Mouse (Mus musculus) kidney, adult 2 months (tissue): ENCODE measurements around the gene Olfr561. TPM values are rescaled to one million over a fixed set of nuclear protein-coding genes. Genes with fewer than 3 reads are reported as not detected.
A peak's percentile ranks its signal among the peaks of the same experiment; 100 is the strongest.

Source experiments
- DNase-seq: peaks from one replicate; pipeline ENCODE4 v3.0.0; 2021
- H3K27ac ChIP-seq: fragments of 200-500 bp; 2 replicates; pipeline ENCODE4 v1.5.1; 2012; ENCODE audit warnings: low read depth, low read length, control low read depth, inconsistent platforms; ENCODE audit not compliant: insufficient read depth
- H3K27me3 ChIP-seq: fragments of 200-500 bp; replicated peaks from 2 replicates; pipeline ENCODE4 v1.6.1; 2012; ENCODE audit warnings: mild to moderate bottlenecking, moderate library complexity, low read length, inconsistent platforms; ENCODE audit not compliant: control insufficient read depth, insufficient read depth
- H3K36me3 ChIP-seq: fragments of 200-500 bp; 2 replicates; pipeline ENCODE4 v1.6.1; 2012; ENCODE audit warnings: mild to moderate bottlenecking, moderate library complexity, low read length, inconsistent platforms; ENCODE audit not compliant: control insufficient read depth, insufficient read depth
- H3K4me1 ChIP-seq: fragments of 200-500 bp; 2 replicates; pipeline ENCODE4 v1.6.1; 2011; ENCODE audit warnings: low read length; ENCODE audit not compliant: control insufficient read depth, insufficient read depth
- H3K4me3 ChIP-seq: fragments of 200-500 bp; 2 replicates; pipeline ENCODE4 v1.5.1; 2011; ENCODE audit warnings: mild to moderate bottlenecking, low read depth, low read length, control low read depth; ENCODE audit not compliant: insufficient read depth
- CTCF ChIP-seq: fragments of 200-500 bp; conservative IDR thresholded peaks from 2 replicates; pipeline ENCODE4 v1.5.1; 2011; ENCODE audit warnings: low read depth, mild to moderate bottlenecking, control low read depth, low read length, moderate library complexity, mixed read lengths; ENCODE audit not compliant: insufficient read depth, insufficient read length
- POLR2A ChIP-seq: fragments of 200-500 bp; IDR thresholded peaks from one replicate; pipeline ENCODE4 v1.6.1; 2011; ENCODE audit warnings: low read depth, low read length, control low read depth
- WGBS: fragments of 180-500 bp; shearing (Covaris S2); methylation state at CpG from one replicate; pipeline ENCODE4 v1.1.7; 2018; 5-methylcytosine and 5-hydroxymethylcytosine counted together
- polyA plus RNA-seq: library from polyadenylated mRNA; depleted of rRNA; stranded (reverse); fragments of >200 nt; gene quantifications from 2 replicates; pipeline ENCODE4 v1.2.3, GENCODE M21; 2012; rRNA removed

The Olfr561 gene
- polyA plus RNA-seq: not detected in 2 replicates

DNA sequence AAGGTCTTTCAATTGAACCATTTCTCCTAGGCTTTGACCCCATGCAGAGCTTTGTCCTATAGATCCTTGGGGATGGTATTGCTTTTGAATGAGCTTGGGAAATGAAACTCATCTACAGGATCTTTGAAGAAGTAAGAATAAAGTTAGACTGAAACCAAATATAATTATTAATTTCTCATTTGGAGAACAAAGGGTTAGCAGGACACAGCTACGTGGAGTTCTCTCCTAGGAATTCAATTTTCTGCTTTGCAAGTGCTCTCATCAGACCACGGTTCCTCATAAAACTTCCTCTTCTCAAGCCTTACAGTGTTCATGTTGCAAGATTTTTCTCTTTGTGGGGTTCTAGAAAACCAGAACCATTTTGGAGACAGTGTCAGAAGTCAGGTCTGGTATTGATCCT is at the start of gene Olfr561:
Olfr561 (plus strand) TSS at position 301 of the 400 bp plus-strand sequence.
- no peak within 1 kb of the TSS for H3K4me3 ChIP-seq
- TF ChIP-seq CTCF (no peak), POLR2A (no peak)
- 74% methylated on average over 2 of the region's 2 CpGs for WGBS

DNA sequence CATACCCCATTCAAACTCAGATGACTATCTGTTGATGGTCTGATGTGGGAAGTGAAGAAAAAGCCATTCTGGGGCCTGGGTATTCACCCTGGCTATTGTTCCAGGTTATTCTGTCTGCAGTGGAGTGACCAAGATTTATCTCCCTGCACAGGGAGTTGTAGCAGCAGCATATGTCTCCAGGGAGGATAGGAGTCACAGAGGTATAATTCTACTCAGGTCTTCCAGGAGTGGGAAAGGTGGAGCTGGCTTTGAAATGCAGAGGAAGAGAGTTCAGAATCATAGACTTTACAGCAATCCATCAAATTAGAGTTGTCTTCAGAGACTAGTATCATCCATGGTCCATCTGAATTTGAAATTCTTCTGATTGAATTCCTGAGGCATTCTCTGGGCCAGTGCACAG is 43.6 kb upstream of the Olfr561 start, which contains the start of gene Olfr559:
Olfr559 (minus strand) TSS at position 101 of the 400 bp plus-strand sequence.
- TF ChIP-seq CTCF (no peak), POLR2A (no peak)
- Histone ChIP-seq H3K27ac (no peak within 1 kb of the TSS), H3K36me3 (no peaks in the 10 kb centered on the region)

More for the DNA sequence above, at the start of gene Olfr561:
- Histone ChIP-seq H3K27me3 (no peaks in the 10 kb centered on the region), H3K27ac (no peak within 1 kb of the TSS), H3K36me3 (no peaks in the 10 kb centered on the region), H3K4me1 (no peaks in the 10 kb centered on the region)
- no peak for DNase-seq

DNA sequence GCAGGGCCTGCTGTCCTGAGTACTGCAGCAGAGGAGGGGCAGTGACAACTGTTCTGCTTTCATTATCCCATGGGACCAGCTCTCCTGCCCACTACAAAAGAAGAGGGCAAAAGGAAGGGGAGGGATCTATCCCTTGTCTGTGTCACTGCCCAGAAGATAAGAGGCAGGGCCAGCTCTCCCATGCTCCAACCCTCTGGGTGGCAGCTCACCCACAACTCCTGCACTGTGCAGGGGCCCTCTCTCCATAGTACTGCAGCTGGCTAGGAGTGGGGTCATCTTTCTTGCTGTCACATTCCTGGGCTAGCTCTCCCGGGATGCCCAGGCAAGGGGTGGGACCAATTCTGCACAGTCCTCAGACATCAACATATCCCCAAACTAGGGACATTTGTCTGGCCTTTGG is 37.2 kb upstream of the Olfr561 start:
- 19% methylated on average over 1 of the region's 1 CpGs for WGBS
- H3K27me3 ChIP-seq: no peaks in the 10 kb centered on the region
- no peak overlapping the region for H3K27ac ChIP-seq
- H3K4me1 ChIP-seq: no peaks in the 10 kb centered on the region
- no peak overlapping the region for H3K4me3 ChIP-seq
- no peaks in the 10 kb centered on the region for H3K36me3 ChIP-seq
- no peak for TF ChIP-seq POLR2A
- TF ChIP-seq CTCF: no peak
- no peak for DNase-seq

More for the DNA sequence above, 43.6 kb upstream of the Olfr561 start, which contains the start of gene Olfr559:
- Histone ChIP-seq H3K4me1 (no peaks in the 10 kb centered on the region), H3K4me3 (no peak within 1 kb of the TSS), H3K27me3 (no peaks in the 10 kb centered on the region)
- DNase-seq: no peak

DNA sequence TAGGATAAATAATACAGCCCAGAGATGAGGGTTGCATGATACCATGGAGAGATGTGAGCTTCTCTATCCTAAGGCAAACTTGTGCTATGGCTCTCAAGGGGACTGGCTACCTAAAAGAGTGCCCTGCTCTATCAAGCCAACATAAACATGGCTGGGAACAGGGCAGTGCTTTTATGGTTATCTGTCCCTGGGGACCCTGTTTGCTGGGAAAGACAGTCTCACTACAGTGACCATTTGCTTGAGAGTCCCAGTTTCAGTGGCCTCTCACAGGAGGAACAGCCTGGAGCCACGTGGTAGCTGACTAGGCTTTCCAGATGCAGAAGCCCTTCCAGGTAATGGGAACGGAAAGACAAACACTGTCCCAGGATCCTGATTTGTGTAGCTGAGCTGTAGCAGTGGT is 33.3 kb upstream of the Olfr561 start:
- no peaks in the 10 kb centered on the region for H3K36me3 ChIP-seq
- H3K4me1 ChIP-seq: no peaks in the 10 kb centered on the region
- H3K27ac ChIP-seq: no peak overlapping the region
- WGBS: 20% methylated on average over 2 of the region's 2 CpGs
- no peak for TF ChIP-seq POLR2A
- TF ChIP-seq CTCF: no peak
- no peak for DNase-seq
- H3K4me3 ChIP-seq: no peak overlapping the region
- no peaks in the 10 kb centered on the region for H3K27me3 ChIP-seq

DNA sequence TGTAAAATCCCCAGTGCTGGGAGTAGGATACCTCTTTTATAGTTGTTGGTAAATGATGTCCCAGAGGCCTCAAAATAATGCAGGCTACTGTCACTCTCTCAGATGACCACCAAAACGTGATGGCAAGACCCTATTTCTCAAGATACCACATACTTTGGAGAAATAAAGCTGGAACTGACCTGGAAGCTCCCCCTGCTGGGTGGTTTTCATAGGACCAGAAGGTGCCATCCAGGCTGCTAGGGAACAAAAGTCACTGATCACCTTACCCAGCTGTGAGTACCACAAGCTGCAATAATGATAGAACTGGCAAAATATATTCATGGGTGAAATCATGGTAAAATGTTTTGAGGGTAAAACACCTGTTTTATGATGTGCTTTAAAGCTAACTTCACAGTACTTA is 18.9 kb upstream of the Olfr561 start:
- no peaks in the 10 kb centered on the region for H3K27me3 ChIP-seq
- no peaks in the 10 kb centered on the region for H3K4me1 ChIP-seq
- peak; percentile 23; the same call in 1 of the 2 replicates for TF ChIP-seq CTCF
- no peak for TF ChIP-seq POLR2A
- 7% methylated on average over 1 of the region's 1 CpGs for WGBS
- H3K4me3 ChIP-seq: no peak overlapping the region
- H3K27ac ChIP-seq: no peak overlapping the region
- no peak for DNase-seq
- H3K36me3 ChIP-seq: no peaks in the 10 kb centered on the region

DNA sequence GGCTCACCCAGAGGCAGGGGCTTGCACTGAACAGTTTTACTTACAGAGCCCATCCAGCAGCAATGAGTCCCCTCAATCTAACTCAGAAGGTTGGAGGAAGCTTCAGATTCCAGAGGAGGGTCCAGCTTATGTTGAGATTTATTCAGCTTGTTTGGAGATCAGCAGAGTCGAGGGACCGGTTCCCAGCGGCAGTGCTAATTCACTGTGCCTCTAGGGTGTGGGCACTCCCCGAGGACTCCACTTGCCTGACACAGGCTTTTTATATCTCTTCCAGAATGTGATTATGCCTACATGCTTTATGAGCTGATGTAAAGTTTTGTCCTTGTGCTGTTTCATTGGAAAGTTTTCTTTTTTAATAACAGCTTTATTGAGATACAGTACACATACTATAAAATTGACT is 11.8 kb upstream of the Olfr561 start, which contains the start of the genes Olfr560 and Olfr78:
Olfr560 (minus strand) TSS at position 101 of the 400 bp plus-strand sequence.
Olfr78 (minus strand) TSS at position 206 of the 400 bp plus-strand sequence.
- DNase-seq: no peak
- 78% methylated on average over 4 of the region's 4 CpGs for WGBS

DNA sequence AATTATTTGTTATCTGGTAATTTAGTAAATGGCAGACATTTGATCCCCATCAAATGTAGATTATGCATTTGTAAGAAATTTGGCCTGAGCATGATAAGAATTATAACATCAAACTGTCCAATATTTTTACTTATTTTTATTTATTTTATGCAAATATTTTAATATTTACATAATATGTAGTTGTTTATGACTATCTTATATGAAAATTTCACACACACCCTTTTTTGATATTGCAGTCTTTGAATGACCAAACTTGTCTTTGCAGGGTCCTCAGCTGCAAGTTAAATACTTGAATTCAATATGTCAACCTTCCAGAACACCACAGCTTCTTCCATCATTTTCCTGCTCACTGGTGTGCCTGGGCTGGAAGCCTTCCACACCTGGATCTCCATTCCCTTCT is 32.2 kb downstream of the Olfr561 start, which contains the start of gene Olfr564:
Olfr564 (plus strand) TSS at position 301 of the 400 bp plus-strand sequence.
- TF ChIP-seq POLR2A (no peak), CTCF (no peak)
- no peak within 1 kb of the TSS for H3K4me3 ChIP-seq
- H3K36me3 ChIP-seq: no peaks in the 10 kb centered on the region

More for the DNA sequence above, 11.8 kb upstream of the Olfr561 start, which contains the start of the genes Olfr560 and Olfr78:
- no peak for TF ChIP-seq POLR2A
- TF ChIP-seq CTCF: no peak
- no peaks in the 10 kb centered on the region for H3K4me1 ChIP-seq
- H3K27me3 ChIP-seq: no peaks in the 10 kb centered on the region; the same call in 1 of the 2 replicates
- no peaks in the 10 kb centered on the region for H3K36me3 ChIP-seq
- H3K4me3 ChIP-seq: no peak within 1 kb of the TSS
- no peak within 1 kb of the TSS for H3K27ac ChIP-seq

More for the DNA sequence above, 32.2 kb downstream of the Olfr561 start, which contains the start of gene Olfr564:
- no peaks in the 10 kb centered on the region for H3K4me1 ChIP-seq
- no peaks in the 10 kb centered on the region for H3K27me3 ChIP-seq
- no peak within 1 kb of the TSS for H3K27ac ChIP-seq
- no peak for DNase-seq

Other genes with a start within 250 kb of the Olfr561 start
- not detected in 2 replicates for gene Olfr547, start 236.5 kb upstream of the Olfr561 start, polyA plus RNA-seq
- gene Olfr548-ps1, start 230.3 kb upstream of the Olfr561 start, polyA plus RNA-seq: not detected in 2 replicates
- gene Olfr549, start 221.4 kb upstream of the Olfr561 start, polyA plus RNA-seq: not detected in 2 replicates
- gene Trim21, start 205.7 kb upstream of the Olfr561 start, polyA plus RNA-seq: 3.7 and 4.5 TPM in 2 replicates
- not detected in 2 replicates for gene Olfr550, start 199.8 kb upstream of the Olfr561 start, polyA plus RNA-seq
- not detected in 2 replicates for gene Olfr551, start 179.3 kb upstream of the Olfr561 start, polyA plus RNA-seq
- not detected in 2 replicates for gene Olfr552, start 173.5 kb upstream of the Olfr561 start, polyA plus RNA-seq
- not detected in 2 replicates for gene Olfr553, start 153.0 kb upstream of the Olfr561 start, polyA plus RNA-seq
- gene Olfr554, start 132.8 kb upstream of the Olfr561 start, polyA plus RNA-seq: not detected in 2 replicates
- not detected in 2 replicates for gene Olfr555, start 112.4 kb upstream of the Olfr561 start, polyA plus RNA-seq
- gene Olfr556, start 106.3 kb upstream of the Olfr561 start, polyA plus RNA-seq: not detected in 2 replicates
- gene Trim68, start 83.9 kb upstream of the Olfr561 start, polyA plus RNA-seq: 9.7 and 11.7 TPM in 2 replicates
- gene Olfr557, start 75.3 kb upstream of the Olfr561 start, polyA plus RNA-seq: not detected in 2 replicates
- 1.9 and 2.6 TPM in 2 replicates for gene Olfr558, start 69.0 kb upstream of the Olfr561 start, polyA plus RNA-seq
- gene Olfr33, start 52.2 kb upstream of the Olfr561 start, polyA plus RNA-seq: not detected in 2 replicates
- not detected in 2 replicates for gene Olfr559, start 43.7 kb upstream of the Olfr561 start, polyA plus RNA-seq
- gene Olfr560, start 11.9 kb upstream of the Olfr561 start, polyA plus RNA-seq: not detected in 2 replicates
- 1.9 and 3.2 TPM in 2 replicates for gene Olfr78, start 11.8 kb upstream of the Olfr561 start, polyA plus RNA-seq
- gene Olfr564, start 32.3 kb downstream of the Olfr561 start, polyA plus RNA-seq: not detected in 2 replicates
- not detected in 2 replicates for gene Olfr566, start 87.5 kb downstream of the Olfr561 start, polyA plus RNA-seq
- gene Olfr568, start 105.9 kb downstream of the Olfr561 start, polyA plus RNA-seq: not detected in 2 replicates
- not detected in 2 replicates for gene Olfr569, start 119.7 kb downstream of the Olfr561 start, polyA plus RNA-seq
- not detected in 2 replicates for gene Olfr570, start 123.4 kb downstream of the Olfr561 start, polyA plus RNA-seq
- not detected in 2 replicates for gene Olfr571, start 146.3 kb downstream of the Olfr561 start, polyA plus RNA-seq
- gene Olfr572, start 153.2 kb downstream of the Olfr561 start, polyA plus RNA-seq: not detected in 2 replicates
- gene Olfr573-ps1, start 171.4 kb downstream of the Olfr561 start, polyA plus RNA-seq: not detected in 2 replicates
- not detected in 2 replicates for gene Olfr574, start 177.2 kb downstream of the Olfr561 start, polyA plus RNA-seq
- gene Olfr575, start 187.6 kb downstream of the Olfr561 start, polyA plus RNA-seq: not detected in 2 replicates
- gene Olfr576, start 191.4 kb downstream of the Olfr561 start, polyA plus RNA-seq: not detected in 2 replicates
- not detected in 2 replicates for gene Olfr577, start 204.7 kb downstream of the Olfr561 start, polyA plus RNA-seq
- not detected in 2 replicates for gene Olfr578, start 218.1 kb downstream of the Olfr561 start, polyA plus RNA-seq